Mouse (Mus musculus): ENCODE data around the gene Bid. TPM values are rescaled to one million over a fixed set of nuclear protein-coding genes. Genes with fewer than 3 reads are reported as not detected.
"Not testable (repeated sequence)": the region's sequence is repeated elsewhere in the genome, so short reads cannot be mapped to it uniquely, and the experiment has no call there.

The Bid gene
- polyA plus RNA-seq, 1 experiment from 2014 or later = 21.1 TPM

DNA sequence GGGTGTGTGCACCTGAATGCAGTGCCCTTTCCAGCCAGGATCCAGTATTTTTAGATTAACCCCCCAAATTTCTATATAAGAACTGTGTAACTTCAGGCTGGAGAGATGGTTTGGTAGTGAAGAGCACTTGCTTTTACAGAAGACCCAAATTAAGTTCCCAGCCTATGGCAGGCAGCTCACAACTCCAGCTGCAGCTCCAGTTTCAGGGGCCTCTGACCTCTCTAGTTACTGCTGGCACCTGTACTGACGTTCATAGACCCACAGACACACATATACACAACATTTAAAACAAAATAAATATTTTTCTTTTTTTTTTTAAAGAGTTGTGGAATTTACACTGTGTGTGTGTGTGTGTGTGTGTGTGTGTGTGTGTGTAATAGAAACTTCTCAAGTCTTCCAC is 12.8 kb upstream of the Bid start:
- WGBS = 42% methylated on average over 1 of the region's 1 CpGs

DNA sequence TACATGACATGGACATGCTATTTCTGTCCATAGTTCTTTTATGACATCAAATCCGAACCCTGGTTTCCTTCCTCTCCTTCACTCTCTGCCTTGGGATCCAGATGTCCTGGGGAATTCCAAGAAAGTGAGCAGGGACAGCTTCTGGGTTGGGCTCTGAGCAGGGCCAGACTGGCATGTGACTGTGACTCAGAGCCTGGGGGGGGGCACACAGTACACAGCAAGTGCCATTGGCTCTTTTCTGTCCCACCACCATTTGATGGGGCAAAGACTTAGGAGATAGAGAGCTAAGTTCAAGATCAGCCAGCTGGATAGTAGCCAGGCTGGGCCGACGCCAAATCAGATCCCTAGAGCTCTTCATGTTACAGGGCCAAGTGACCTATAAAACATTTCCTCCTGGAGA is 11.1 kb upstream of the Bid start:
- Histone ChIP-seq H3K9ac (replicated peaks; ENCODE audit: low read depth, low read length) (no peak overlapping the region), H3K36me3 (ENCODE audit: control insufficient read depth, insufficient read depth, low read length) (no peaks in the 10 kb centered on the region; the same call in 1 of the 2 replicates), H3K4me3 (ENCODE audit: low read depth, low read length) (no peak overlapping the region), H3K4me1 (ENCODE audit: control insufficient read depth, insufficient read depth, low read length) (no peaks in the 10 kb centered on the region), H3K9me3 (ENCODE audit: control insufficient read depth, low read depth, low read length) (no peaks in the 10 kb centered on the region), H3K27ac (ENCODE audit: low read length) (no peak overlapping the region), H3K27me3 (ENCODE audit: control insufficient read depth, insufficient read depth, low read length) (no peaks in the 10 kb centered on the region), H3K4me2 (replicated peaks; ENCODE audit: low read depth, low read length) (no peak overlapping the region)
- WGBS = 78% methylated on average over 3 of the region's 3 CpGs
- no peak for ATAC-seq (ENCODE audit: insufficient number of reproducible peaks, insufficient read depth, low FRiP score, low read depth)

More for the DNA sequence above, 12.8 kb upstream of the Bid start:
- Histone ChIP-seq H3K4me3 (ENCODE audit: low read depth, low read length) (no peak overlapping the region), H3K36me3 (ENCODE audit: control insufficient read depth, insufficient read depth, low read length) (peaks cover 6% of the 10 kb centered on the region), H3K27me3 (ENCODE audit: control insufficient read depth, insufficient read depth, low read length) (no peaks in the 10 kb centered on the region), H3K4me1 (ENCODE audit: control insufficient read depth, insufficient read depth, low read length) (no peaks in the 10 kb centered on the region), H3K9me3 (ENCODE audit: control insufficient read depth, low read depth, low read length) (no peaks in the 10 kb centered on the region), H3K9ac (replicated peaks; ENCODE audit: low read depth, low read length) (no peak overlapping the region), H3K27ac (ENCODE audit: low read length) (no peak overlapping the region), H3K4me2 (replicated peaks; ENCODE audit: low read depth, low read length) (no peak overlapping the region)
- ATAC-seq (ENCODE audit: insufficient number of reproducible peaks, insufficient read depth, low FRiP score, low read depth) = no peak

DNA sequence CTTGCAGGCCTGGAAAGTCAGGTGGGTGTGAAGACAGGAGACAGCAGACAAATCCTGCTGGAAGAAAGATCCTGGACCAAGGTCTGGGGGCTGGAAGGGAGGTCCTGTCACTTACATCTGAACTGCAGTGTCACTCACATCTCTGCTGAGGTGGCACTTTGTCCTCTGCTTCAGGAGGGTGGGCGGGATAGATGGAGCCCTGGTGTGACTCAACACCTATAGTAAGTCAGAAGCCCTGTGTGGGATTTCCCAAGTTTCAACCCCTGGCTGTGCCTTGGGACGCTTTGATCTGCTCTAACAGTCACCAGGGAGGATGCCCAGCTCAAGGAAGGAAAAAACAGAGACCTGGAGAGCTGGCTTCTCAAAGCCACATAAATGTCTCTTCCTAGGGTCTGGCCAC is 10.2 kb upstream of the Bid start:
- Histone ChIP-seq H3K4me2 (replicated peaks; ENCODE audit: low read depth, low read length) (no peak overlapping the region), H3K9me3 (ENCODE audit: control insufficient read depth, low read depth, low read length) (no peaks in the 10 kb centered on the region), H3K27me3 (ENCODE audit: control insufficient read depth, insufficient read depth, low read length) (no peaks in the 10 kb centered on the region), H3K4me3 (ENCODE audit: low read depth, low read length) (no peak overlapping the region), H3K9ac (replicated peaks; ENCODE audit: low read depth, low read length) (no peak overlapping the region), H3K27ac (ENCODE audit: low read length) (no peak overlapping the region), H3K36me3 (ENCODE audit: control insufficient read depth, insufficient read depth, low read length) (no peaks in the 10 kb centered on the region; the same call in 1 of the 2 replicates), H3K4me1 (ENCODE audit: control insufficient read depth, insufficient read depth, low read length) (no peaks in the 10 kb centered on the region)
- WGBS = 57% methylated on average over 2 of the region's 2 CpGs
- ATAC-seq (ENCODE audit: insufficient number of reproducible peaks, insufficient read depth, low FRiP score, low read depth) = no peak

DNA sequence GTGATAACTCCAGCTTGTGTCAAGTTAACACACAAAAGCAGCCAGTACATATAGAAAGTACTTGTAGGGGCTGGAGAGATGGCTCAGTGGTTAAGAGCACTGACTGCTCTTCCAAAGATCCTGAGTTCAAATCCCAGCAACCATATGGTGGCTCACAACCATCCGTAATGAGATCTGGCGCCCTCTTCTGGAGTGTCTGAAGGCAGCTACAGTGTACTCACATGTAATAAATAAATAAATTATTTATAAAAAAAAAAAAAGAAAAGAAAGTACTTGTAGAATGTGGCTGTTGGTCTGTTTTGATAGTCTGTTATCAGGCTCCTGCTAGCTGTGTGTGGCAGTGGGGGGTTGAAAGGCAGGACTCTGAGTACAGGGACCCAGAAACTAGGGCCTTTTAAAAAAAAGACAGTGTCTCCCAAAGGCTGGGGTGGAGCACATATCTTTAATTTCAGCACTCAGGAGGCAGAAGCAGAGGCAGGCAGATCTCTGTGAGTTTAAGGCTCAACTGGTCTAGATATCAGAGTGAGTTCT is 8.2 kb upstream of the Bid start:
- H3K4me2 ChIP-seq (replicated peaks; ENCODE audit: low read depth, low read length); H3K27ac ChIP-seq (ENCODE audit: low read length); H3K27me3 ChIP-seq (ENCODE audit: control insufficient read depth, insufficient read depth, low read length); ATAC-seq (ENCODE audit: insufficient number of reproducible peaks, insufficient read depth, low FRiP score, low read depth); H3K36me3 ChIP-seq (ENCODE audit: control insufficient read depth, insufficient read depth, low read length); H3K4me3 ChIP-seq (ENCODE audit: low read depth, low read length); H3K9me3 ChIP-seq (ENCODE audit: control insufficient read depth, low read depth, low read length); H3K4me1 ChIP-seq (ENCODE audit: control insufficient read depth, insufficient read depth, low read length); H3K9ac ChIP-seq (replicated peaks; ENCODE audit: low read depth, low read length): not testable (repeated sequence)
- WGBS = 78% methylated on average over 2 of the region's 2 CpGs

DNA sequence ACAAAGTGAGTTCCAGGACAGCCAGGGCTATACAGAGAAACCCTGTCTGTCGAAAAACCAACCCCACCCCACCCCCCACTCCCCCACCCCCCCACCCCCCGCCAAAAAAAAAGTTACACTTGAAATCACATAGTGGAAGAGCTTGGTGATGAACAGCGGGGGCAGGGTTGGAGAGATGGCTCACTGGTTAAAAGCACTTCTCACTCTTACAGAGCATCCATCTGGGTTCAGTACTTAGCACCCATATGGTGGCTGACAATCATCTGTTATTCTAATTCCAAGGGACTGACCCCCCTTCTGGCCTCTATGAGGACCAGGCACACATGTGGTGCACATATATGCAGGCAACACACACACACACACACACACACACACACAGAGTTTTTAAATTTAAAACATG is 1.3 kb upstream of the Bid start:
- H3K36me3 ChIP-seq (ENCODE audit: control insufficient read depth, insufficient read depth, low read length) = no peaks in the 10 kb centered on the region
- H3K9ac ChIP-seq (replicated peaks; ENCODE audit: low read depth, low read length) = no peak overlapping the region
- 63% methylated on average over 3 of the region's 3 CpGs for WGBS
- H3K4me2 ChIP-seq (replicated peaks; ENCODE audit: low read depth, low read length) = no peak overlapping the region
- H3K4me1 ChIP-seq (ENCODE audit: control insufficient read depth, insufficient read depth, low read length) = no peaks in the 10 kb centered on the region
- ATAC-seq (ENCODE audit: insufficient number of reproducible peaks, insufficient read depth, low FRiP score, low read depth) = no peak
- H3K27me3 ChIP-seq (ENCODE audit: control insufficient read depth, insufficient read depth, low read length) = no peaks in the 10 kb centered on the region
- H3K27ac ChIP-seq (ENCODE audit: low read length) = no peak overlapping the region
- H3K4me3 ChIP-seq (ENCODE audit: low read depth, low read length) = no peak overlapping the region
- H3K9me3 ChIP-seq (ENCODE audit: control insufficient read depth, low read depth, low read length) = no peaks in the 10 kb centered on the region

DNA sequence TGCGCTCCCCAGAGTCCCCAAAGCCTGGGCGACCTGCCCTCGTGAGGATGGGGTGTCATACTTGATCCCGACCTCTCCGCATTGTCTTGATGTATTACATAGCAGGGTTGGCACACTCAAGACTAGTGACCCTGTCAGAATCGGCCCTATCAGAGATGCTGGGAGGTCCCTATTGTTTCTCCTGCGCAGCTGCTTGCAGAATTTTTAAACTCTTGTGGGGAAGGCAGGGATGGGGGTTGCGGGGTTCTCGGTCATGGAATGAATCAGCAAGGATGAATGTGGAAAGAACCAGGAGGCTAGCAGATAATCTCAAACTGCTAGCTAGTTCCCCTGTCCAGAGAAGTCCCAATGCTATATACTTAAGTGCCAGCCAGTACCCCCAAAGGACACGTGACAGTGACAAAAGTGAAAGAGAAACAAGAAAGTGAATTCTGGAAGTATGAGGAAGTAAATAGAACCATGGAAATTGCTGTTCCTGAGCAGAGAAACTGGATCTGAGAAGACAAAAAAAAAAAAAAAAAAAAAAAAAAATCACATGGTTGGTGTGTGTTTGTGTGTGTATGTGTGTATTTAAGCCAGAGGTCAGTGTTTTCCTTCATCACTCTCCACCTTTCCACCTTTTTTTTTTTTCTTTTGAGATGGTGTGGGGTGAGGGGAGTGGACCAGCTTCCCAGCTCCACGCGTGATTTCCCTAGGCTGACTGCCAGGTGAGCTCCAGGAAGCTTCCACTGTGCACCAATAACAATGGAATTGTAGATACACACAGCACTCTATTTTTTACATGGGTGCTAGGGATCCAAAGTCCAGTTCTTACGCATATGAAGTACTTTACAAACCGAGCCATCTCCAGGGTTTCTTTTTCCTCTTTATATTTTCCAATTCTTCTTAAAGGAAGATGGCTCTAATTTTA is 574 bp upstream of the Bid start:
- 28% methylated on average over 9 of the region's 14 CpGs for WGBS
- H3K9ac ChIP-seq (replicated peaks; ENCODE audit: low read depth, low read length) = peak overlapping the region; percentile 19; the same call in 1 of the 2 replicates
- peak overlapping the region; percentile 88 for H3K4me2 ChIP-seq (replicated peaks; ENCODE audit: low read depth, low read length)
- ATAC-seq (ENCODE audit: insufficient number of reproducible peaks, insufficient read depth, low FRiP score, low read depth) = peak; percentile 5; the same call in 1 of the 2 replicates
- not testable (repeated sequence) for H3K36me3 ChIP-seq (ENCODE audit: control insufficient read depth, insufficient read depth, low read length); H3K9me3 ChIP-seq (ENCODE audit: control insufficient read depth, low read depth, low read length); H3K27me3 ChIP-seq (ENCODE audit: control insufficient read depth, insufficient read depth, low read length); H3K4me1 ChIP-seq (ENCODE audit: control insufficient read depth, insufficient read depth, low read length); H3K27ac ChIP-seq (ENCODE audit: low read length)
- H3K4me3 ChIP-seq (ENCODE audit: low read depth, low read length) = peak overlapping the region; percentile 61

DNA sequence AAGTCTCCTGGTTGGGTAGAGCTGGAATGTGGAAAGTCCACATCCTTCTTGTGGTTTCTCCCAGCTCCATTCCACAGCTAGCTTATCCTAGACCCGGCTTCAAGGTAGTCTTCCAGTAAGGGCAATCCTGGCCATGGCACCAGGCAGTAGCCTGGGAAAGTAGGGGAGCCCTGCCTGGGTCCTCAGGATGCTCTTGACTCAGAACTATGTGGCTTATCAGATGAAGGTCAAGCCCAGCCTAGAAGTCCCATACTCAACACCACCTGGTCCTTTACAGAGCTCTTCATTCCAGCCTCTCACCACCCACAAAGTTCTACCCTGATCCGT is 1.0 kb downstream of the Bid start:
- no peak for ATAC-seq (ENCODE audit: insufficient number of reproducible peaks, insufficient read depth, low FRiP score, low read depth)
- H3K4me1 ChIP-seq (ENCODE audit: control insufficient read depth, insufficient read depth, low read length) = peaks cover 4% of the 10 kb centered on the region; the same call in 1 of the 2 replicates
- peak overlapping the region; percentile 61 for H3K4me3 ChIP-seq (ENCODE audit: low read depth, low read length)
- H3K36me3 ChIP-seq (ENCODE audit: control insufficient read depth, insufficient read depth, low read length) = no peaks in the 10 kb centered on the region
- H3K27ac ChIP-seq (ENCODE audit: low read length) = no peak overlapping the region
- H3K9me3 ChIP-seq (ENCODE audit: control insufficient read depth, low read depth, low read length) = no peaks in the 10 kb centered on the region
- H3K27me3 ChIP-seq (ENCODE audit: control insufficient read depth, insufficient read depth, low read length) = no peaks in the 10 kb centered on the region
- 22% methylated on average over 2 of the region's 2 CpGs for WGBS
- no peak overlapping the region for H3K9ac ChIP-seq (replicated peaks; ENCODE audit: low read depth, low read length)
- H3K4me2 ChIP-seq (replicated peaks; ENCODE audit: low read depth, low read length) = peak overlapping the region; percentile 88; the same call in 1 of the 2 replicates

DNA sequence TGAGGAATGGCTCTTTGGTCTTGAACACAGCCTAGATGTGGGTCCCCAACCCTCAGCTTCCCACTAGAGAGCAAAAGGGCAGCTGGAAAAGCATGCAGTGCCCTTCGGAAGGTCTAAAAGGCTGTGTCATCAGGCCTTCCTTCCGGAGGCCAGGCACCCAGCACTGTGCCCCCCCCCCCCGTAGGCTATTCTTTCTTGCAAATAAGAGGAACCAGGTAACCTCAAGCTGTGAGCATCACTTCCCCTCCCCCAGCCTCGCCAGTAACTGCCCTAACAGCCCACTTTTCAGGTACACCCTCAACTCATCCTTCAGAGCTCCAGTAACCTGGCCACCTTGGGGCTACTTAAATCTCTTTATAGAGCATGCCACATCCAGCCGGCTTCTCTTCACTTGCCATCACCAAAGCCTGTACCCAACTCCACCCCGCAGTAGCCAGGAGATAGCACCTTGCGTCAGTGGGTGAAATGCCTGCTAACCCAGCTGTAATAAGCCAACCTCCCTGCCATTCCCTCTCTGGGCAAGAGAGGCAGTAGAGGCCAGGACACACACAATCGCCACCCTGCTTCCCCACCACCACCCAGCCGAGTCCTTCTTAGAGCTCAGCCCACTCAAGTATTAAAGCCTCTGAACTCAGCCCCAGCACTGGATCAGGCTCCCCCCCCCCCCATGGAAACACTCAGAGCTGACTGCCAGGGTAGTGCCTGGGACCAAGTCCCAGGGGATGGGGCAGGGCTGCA is 1.6 kb downstream of the Bid start:
- no peak overlapping the region; the same call in 1 of the 2 replicates for H3K4me2 ChIP-seq (replicated peaks; ENCODE audit: low read depth, low read length)
- no peaks in the 10 kb centered on the region for H3K27me3 ChIP-seq (ENCODE audit: control insufficient read depth, insufficient read depth, low read length)
- no peaks in the 10 kb centered on the region for H3K9me3 ChIP-seq (ENCODE audit: control insufficient read depth, low read depth, low read length)
- no peaks in the 10 kb centered on the region for H3K36me3 ChIP-seq (ENCODE audit: control insufficient read depth, insufficient read depth, low read length)
- H3K4me3 ChIP-seq (ENCODE audit: low read depth, low read length) = peak overlapping the region; percentile 61; the same call in 1 of the 2 replicates
- ATAC-seq (ENCODE audit: insufficient number of reproducible peaks, insufficient read depth, low FRiP score, low read depth) = no peak
- peaks cover 4% of the 10 kb centered on the region; the same call in 1 of the 2 replicates for H3K4me1 ChIP-seq (ENCODE audit: control insufficient read depth, insufficient read depth, low read length)
- no peak overlapping the region for H3K27ac ChIP-seq (ENCODE audit: low read length)
- no peak overlapping the region for H3K9ac ChIP-seq (replicated peaks; ENCODE audit: low read depth, low read length)
- 51% methylated on average over 9 of the region's 9 CpGs for WGBS
